Mouse (Mus musculus) erythroblast, embryonic 14.5 days (primary cell): ENCODE results near the gene 2410015M20Rik.

ENCODE experiments used
- GATA1 ChIP-seq: IDR thresholded peaks from 2 replicates; pipeline ENCODE4 v1.6.1; 2012; ENCODE audit warnings: low read length, inconsistent platforms, mixed read lengths
- TAL1 ChIP-seq: IDR thresholded peaks from 3 replicates; pipeline ENCODE4 v1.6.1; 2012; ENCODE audit warnings: low read length, inconsistent platforms, mixed read lengths

GRCm38 (mm10) chr17:56593527-56594271 lies 15.9 kb downstream of the 2410015M20Rik start:
- TF ChIP-seq GATA1: no peak
- no peak for TF ChIP-seq TAL1
